8 mouse cellular contexts compared by ENCODE assay signal in the genomic region with DNA sequence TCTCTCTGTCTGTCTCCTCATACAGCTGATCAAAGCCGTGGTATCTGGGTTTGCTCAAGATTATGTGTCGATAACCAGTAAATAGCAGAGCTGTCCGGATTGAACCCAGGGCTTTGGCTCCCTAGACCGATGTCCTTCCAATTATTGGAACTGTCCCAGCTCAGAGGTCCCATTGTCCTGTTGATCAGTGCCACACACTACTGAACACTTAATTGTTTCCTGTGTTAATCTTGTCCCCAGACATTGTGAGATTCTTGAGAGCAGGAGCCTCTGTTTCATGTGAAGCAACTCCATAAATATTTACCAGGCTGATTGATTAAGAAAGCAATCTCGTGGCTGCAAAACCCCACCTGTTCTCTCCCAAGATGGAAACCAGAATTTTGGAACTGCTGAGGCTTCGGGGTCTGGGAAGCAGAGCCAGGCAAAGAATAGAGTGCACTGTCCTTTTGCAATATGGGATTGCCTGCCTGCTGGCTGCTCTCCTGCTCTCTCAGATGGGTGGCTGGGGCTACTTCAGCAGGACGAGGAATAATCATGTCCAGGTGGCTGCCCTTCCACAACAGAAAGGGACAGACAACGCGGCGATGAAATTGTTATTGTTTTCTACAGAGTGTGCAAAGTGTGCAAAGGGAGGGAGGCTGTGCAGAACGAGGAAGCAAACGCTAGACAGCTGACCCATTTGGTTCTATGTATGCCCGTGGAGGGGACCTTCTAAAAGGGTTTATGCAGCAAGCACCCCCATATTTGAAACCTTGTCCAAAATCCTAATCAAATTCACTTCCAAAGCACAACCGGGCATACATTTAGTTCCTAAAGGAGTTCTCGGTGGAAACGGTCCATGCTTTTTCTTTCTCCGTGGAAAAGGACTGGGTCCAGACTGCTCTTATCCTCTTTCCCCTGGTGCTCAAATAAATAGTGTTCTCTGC. TPM values are rescaled to one million over a fixed set of nuclear protein-coding genes. Genes with fewer than 3 reads are reported as not detected.
DNase-seq lines count a peak whose midpoint lies in the region; ATAC-seq and TF ChIP-seq lines count a peak whose summit lies in the region.

No protein-coding gene starts in this region.

- H3K4me2 ChIP-seq in embryonic facial prominence, embryonic 15.5 days (replicated peaks): peak overlapping the region; percentile 73
- H3K4me2 ChIP-seq in hindbrain, embryonic 16.5 days (ENCODE audit: low read length): peak overlapping the region; percentile 84
- H3K4me2 ChIP-seq in lung, embryonic 16.5 days (ENCODE audit: low read depth, low read length): peak overlapping the region; percentile 67
- H3K4me2 ChIP-seq in stomach, postnatal 0 days (replicated peaks; ENCODE audit: low read depth): peak overlapping the region; percentile 75

- no peaks in the 10 kb centered on the region for H3K27me3 ChIP-seq in embryonic facial prominence, embryonic 15.5 days
- peaks cover 11% of the 10 kb centered on the region for H3K27me3 ChIP-seq in hindbrain, embryonic 16.5 days (replicated peaks; ENCODE audit: control insufficient read depth, insufficient read depth, low read length)
- no peaks in the 10 kb centered on the region for H3K27me3 ChIP-seq in lung, embryonic 16.5 days (ENCODE audit: control insufficient read depth, insufficient read depth, low read depth, low read length)
- no peaks in the 10 kb centered on the region for H3K27me3 ChIP-seq in stomach, postnatal 0 days (ENCODE audit: control insufficient read depth, insufficient read depth, low read length)

- ATAC-seq in embryonic facial prominence, embryonic 15.5 days (ENCODE audit: insufficient number of reproducible peaks, low FRiP score, low TSS enrichment, low read depth): no peak
- ATAC-seq in hindbrain, embryonic 16.5 days: no peak
- ATAC-seq in lung, embryonic 16.5 days (ENCODE audit: low read depth): no peak
- no peak for ATAC-seq in stomach, postnatal 0 days (ENCODE audit: low FRiP score, low TSS enrichment)
- no peak for ATAC-seq in granulocyte monocyte progenitor cell, adult 5-6 weeks (replicated peaks; ENCODE audit: poor library complexity, severe bottlenecking)

- peak overlapping the region; percentile 92 for H3K4me3 ChIP-seq in embryonic facial prominence, embryonic 15.5 days (replicated peaks)
- peak overlapping the region; percentile 60 for H3K4me3 ChIP-seq in hindbrain, embryonic 16.5 days (ENCODE audit: low read length)
- H3K4me3 ChIP-seq in lung, embryonic 16.5 days (ENCODE audit: low read length): peak overlapping the region; percentile 72
- peak overlapping the region; percentile 82 for H3K4me3 ChIP-seq in stomach, postnatal 0 days (ENCODE audit: low read depth, low read length)

- H3K4me1 ChIP-seq in embryonic facial prominence, embryonic 15.5 days: peaks cover 71% of the 10 kb centered on the region
- H3K4me1 ChIP-seq in hindbrain, embryonic 16.5 days (ENCODE audit: control insufficient read depth, insufficient read depth, low read depth, low read length): peaks cover 41% of the 10 kb centered on the region
- H3K4me1 ChIP-seq in lung, embryonic 16.5 days (replicated peaks; ENCODE audit: control insufficient read depth, insufficient read depth, low read length): peaks cover 71% of the 10 kb centered on the region
- H3K4me1 ChIP-seq in stomach, postnatal 0 days (replicated peaks; ENCODE audit: control insufficient read depth, insufficient read depth): peaks cover 21% of the 10 kb centered on the region

- TF ChIP-seq EP300 in stomach, postnatal 0 days (optimal IDR thresholded peaks at IDR 0.05): no peak

- WGBS in embryonic facial prominence, embryonic 15.5 days: 8% methylated on average over 17 of the region's 17 CpGs
- 10% methylated on average over 17 of the region's 17 CpGs for WGBS in hindbrain, embryonic 16.5 days
- 9% methylated on average over 17 of the region's 17 CpGs for WGBS in lung, embryonic 16.5 days
- 15% methylated on average over 17 of the region's 17 CpGs for WGBS in stomach, postnatal 0 days

- no peak overlapping the region; the same call in 1 of the 2 replicates for H3K9ac ChIP-seq in embryonic facial prominence, embryonic 15.5 days
- peak overlapping the region; percentile 17; the same call in 1 of the 2 replicates for H3K9ac ChIP-seq in hindbrain, embryonic 16.5 days (ENCODE audit: low read depth, low read length)
- peak overlapping the region; percentile 55 for H3K9ac ChIP-seq in lung, embryonic 16.5 days (ENCODE audit: low read length)
- H3K9ac ChIP-seq in stomach, postnatal 0 days (ENCODE audit: low read length): peak overlapping the region; percentile 59

- peak; percentile 48 for DNase-seq in NIH3T3 (ENCODE audit: low read depth)
- DNase-seq in stomach, postnatal 0 days (ENCODE audit: low spot score): no peak
- no peak for DNase-seq in cerebellum, postnatal 4 days (ENCODE audit: low spot score in 2 of 2)
- no peak for DNase-seq in spleen, postnatal 10 days (ENCODE audit: low spot score in 2 of 2)

- no peak for TF ChIP-seq CTCF in stomach, postnatal 0 days (IDR thresholded peaks at IDR 0.05; ENCODE audit: low read depth)

- H3K9me3 ChIP-seq in embryonic facial prominence, embryonic 15.5 days (replicated peaks): no peaks in the 10 kb centered on the region
- no peaks in the 10 kb centered on the region for H3K9me3 ChIP-seq in hindbrain, embryonic 16.5 days (ENCODE audit: control insufficient read depth, low read length)
- no peaks in the 10 kb centered on the region for H3K9me3 ChIP-seq in lung, embryonic 16.5 days (ENCODE audit: control insufficient read depth, low read length)
- H3K9me3 ChIP-seq in stomach, postnatal 0 days (ENCODE audit: control insufficient read depth, low read length): no peaks in the 10 kb centered on the region

- H3K36me3 ChIP-seq in embryonic facial prominence, embryonic 15.5 days: no peaks in the 10 kb centered on the region
- no peaks in the 10 kb centered on the region for H3K36me3 ChIP-seq in hindbrain, embryonic 16.5 days (ENCODE audit: control insufficient read depth, insufficient read depth, low read length)
- H3K36me3 ChIP-seq in lung, embryonic 16.5 days (ENCODE audit: control insufficient read depth, insufficient read depth, low read length): no peaks in the 10 kb centered on the region
- no peaks in the 10 kb centered on the region for H3K36me3 ChIP-seq in stomach, postnatal 0 days (ENCODE audit: control insufficient read depth, insufficient read depth, low read length)

- peak overlapping the region; percentile 98 for H3K27ac ChIP-seq in embryonic facial prominence, embryonic 15.5 days (replicated peaks)
- peak overlapping the region; percentile 78 for H3K27ac ChIP-seq in hindbrain, embryonic 16.5 days (ENCODE audit: low read depth, low read length)
- H3K27ac ChIP-seq in lung, embryonic 16.5 days (ENCODE audit: low read length): peak overlapping the region; percentile 100
- peak overlapping the region; percentile 97 for H3K27ac ChIP-seq in stomach, postnatal 0 days (replicated peaks)

RNA-seq across cellular contexts. Expression of a gene that starts 0.8 kb away (rescaled TPM):
- polyA plus RNA-seq in embryonic facial prominence, embryonic 15.5 days (2015; fragmentation: Nextera tagmentation; extraction: Ambion mirVana): 432 and 441 TPM in 2 replicates
- 214 and 226 TPM in 2 replicates for polyA plus RNA-seq in hindbrain, embryonic 16.5 days (2015; fragmentation: Nextera tagmentation; extraction: Ambion mirVana)
- 560 and 561 TPM in 2 replicates for polyA plus RNA-seq in lung, embryonic 16.5 days (2015; fragmentation: Nextera tagmentation; extraction: Ambion mirVana)
- 201 and 224 TPM in 2 replicates for polyA plus RNA-seq in stomach, postnatal 0 days (2015; fragmentation: Nextera tagmentation; extraction: Ambion mirVana)
- not detected in 2 replicates for total RNA-seq in granulocyte monocyte progenitor cell, adult 5-6 weeks (2014; fragmentation: Nextera tagmentation)
- total RNA-seq in granulocyte monocyte progenitor cell, adult 5-6 weeks (2017): not detected in 2 replicates

RNA-seq across cellular contexts. Expression of a gene that starts 29.7 kb away (rescaled TPM):
- 10.1 and 12.5 TPM in 2 replicates for polyA plus RNA-seq in embryonic facial prominence, embryonic 15.5 days (2015; fragmentation: Nextera tagmentation; extraction: Ambion mirVana)
- 3.4 TPM in 2 replicates for polyA plus RNA-seq in hindbrain, embryonic 16.5 days (2015; fragmentation: Nextera tagmentation; extraction: Ambion mirVana)
- 18.4 and 18.8 TPM in 2 replicates for polyA plus RNA-seq in lung, embryonic 16.5 days (2015; fragmentation: Nextera tagmentation; extraction: Ambion mirVana)
- polyA plus RNA-seq in stomach, postnatal 0 days (2015; fragmentation: Nextera tagmentation; extraction: Ambion mirVana): 0.91 and 1.5 TPM in 2 replicates
- 2.9 and 9.4 TPM in 2 replicates for total RNA-seq in granulocyte monocyte progenitor cell, adult 5-6 weeks (2014; fragmentation: Nextera tagmentation)
- total RNA-seq in granulocyte monocyte progenitor cell, adult 5-6 weeks (2017): 3.7 and 4.3 TPM in 2 replicates
